Mouse (Mus musculus) midbrain, embryonic 14.5 days (tissue): ENCODE measurements at regions not wholly inside any gene's neighbourhood (a gene's known extent, or its start where the extent isn't known, plus 50 kb on each side); places are given as distances from the start of the nearest gene placed in this dataset.

ENCODE experiments used
- ATAC-seq: fragments of 200-750 bp; cut with Nextera tagmentation; 2 replicates; pipeline ENCODE4 v1.8.0; 2017; ENCODE audit warnings: moderate number of reproducible peaks, moderate library complexity; ENCODE audit not compliant: low FRiP score, low TSS enrichment
- DNase-seq: peaks from one replicate; pipeline ENCODE4 v3.0.0-alpha.2; 2015
- H3K27ac ChIP-seq: fragments of 300-500 bp; sonication (generic); replicated peaks from 2 replicates; pipeline ENCODE4 v1.5.1; 2014; ENCODE audit warnings: mild to moderate bottlenecking, low read depth, low read length, moderate library complexity
- H3K27me3 ChIP-seq: fragments of 300-500 bp; sonication (generic); 2 replicates; pipeline ENCODE4 v1.6.1; 2014; ENCODE audit warnings: low read length, control low read depth, mixed read lengths; ENCODE audit not compliant: control insufficient read depth, insufficient read depth
- H3K36me3 ChIP-seq: fragments of 300-500 bp; sonication (generic); 2 replicates; pipeline ENCODE4 v1.6.1; 2014; ENCODE audit warnings: low read length, control low read depth; ENCODE audit not compliant: control insufficient read depth, insufficient read depth
- H3K4me1 ChIP-seq: fragments of 300-500 bp; sonication (generic); 2 replicates; pipeline ENCODE4 v1.6.1; 2014; ENCODE audit warnings: mild to moderate bottlenecking, antibody characterized with exemption, low read length, control low read depth; ENCODE audit not compliant: control insufficient read depth, insufficient read depth
- H3K4me2 ChIP-seq: fragments of 300-500 bp; sonication (generic); 2 replicates; pipeline ENCODE4 v1.6.1; 2014; ENCODE audit warnings: mild to moderate bottlenecking, low read length, moderate library complexity
- H3K4me3 ChIP-seq: fragments of 300-500 bp; sonication (generic); replicated peaks from 2 replicates; pipeline ENCODE4 v1.5.1; 2014; ENCODE audit warnings: low read depth, low read length
- H3K9ac ChIP-seq: fragments of 300-500 bp; sonication (generic); replicated peaks from 2 replicates; pipeline ENCODE4 v1.6.1; 2014; ENCODE audit warnings: mild to moderate bottlenecking, low read length, moderate library complexity
- H3K9me3 ChIP-seq: fragments of 300-500 bp; sonication (generic); 2 replicates; pipeline ENCODE4 v1.6.1; 2016; ENCODE audit warnings: low read length, control low read depth, mixed read lengths; ENCODE audit not compliant: control insufficient read depth
- WGBS: fragments of 180-500 bp; shearing (Covaris S2); extraction: QIAGEN DNeasy Blood & Tissue Kit; methylation state at CpG from one replicate; pipeline ENCODE4 v1.1.7; 2014; 5-methylcytosine and 5-hydroxymethylcytosine counted together

DNA sequence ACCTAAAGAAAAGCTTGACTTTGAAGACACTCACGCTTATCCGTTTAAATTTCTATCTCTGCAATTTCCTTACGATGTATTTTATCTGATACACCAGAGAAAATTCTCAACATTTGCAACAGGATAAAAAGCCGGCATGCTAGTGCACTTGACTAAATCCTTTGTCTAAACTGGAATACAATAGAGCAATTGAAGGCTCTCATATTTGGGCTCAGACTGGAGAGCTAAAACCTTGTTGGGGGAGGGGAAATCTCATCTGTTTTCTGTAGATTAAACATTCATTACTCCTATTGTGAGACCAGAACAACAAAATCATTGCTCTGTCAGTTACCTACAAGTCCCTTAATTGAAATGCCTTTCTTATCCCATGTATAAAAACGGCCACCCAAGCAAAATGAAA is 70.9 kb upstream of the Cerkl start:
- Histone ChIP-seq H3K4me1 (peaks cover 10% of the 10 kb centered on the region; the same call in 1 of the 2 replicates), H3K36me3 (no peaks in the 10 kb centered on the region), H3K27ac (no peak overlapping the region), H3K27me3 (no peaks in the 10 kb centered on the region), H3K9me3 (no peaks in the 10 kb centered on the region), H3K4me2 (no peak overlapping the region), H3K9ac (no peak overlapping the region), H3K4me3 (no peak overlapping the region)
- 19% methylated on average over 5 of the region's 5 CpGs for WGBS
- DNase-seq, result peak; percentile 36
- ATAC-seq, result no peak

DNA sequence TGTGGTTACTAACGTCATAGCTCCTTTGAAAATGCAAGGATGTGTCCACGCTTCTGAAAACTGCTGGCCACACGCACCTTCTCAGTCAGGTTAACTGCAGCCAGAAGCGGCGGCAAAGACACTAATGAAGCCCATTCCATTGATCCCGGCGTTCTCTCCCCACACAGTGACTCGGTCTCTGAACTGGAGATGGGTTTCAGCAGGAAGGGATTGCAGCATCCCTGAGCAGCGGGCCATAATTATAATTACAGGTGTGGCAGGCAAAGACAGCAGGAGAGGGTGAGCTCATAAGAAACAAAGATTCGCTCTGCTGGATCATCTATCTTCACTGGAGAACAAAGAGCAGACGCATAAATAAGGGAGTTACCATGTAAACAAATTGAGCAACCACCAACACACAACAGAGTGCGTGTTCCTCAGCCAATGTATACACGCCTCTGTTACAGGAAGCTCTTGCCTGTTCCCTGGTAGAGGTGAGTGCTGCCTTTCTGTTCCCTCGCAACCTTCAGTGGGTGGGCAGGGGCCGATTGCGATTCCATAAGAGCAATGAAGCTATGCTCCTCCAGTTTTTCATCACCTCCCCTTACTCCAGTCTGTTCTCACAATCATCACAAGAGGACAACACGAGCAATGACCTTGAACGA is 71.9 kb upstream of the Cerkl start:
- Histone ChIP-seq H3K9ac (peak overlapping the region; percentile 20; the same call in 1 of the 2 replicates), H3K27me3 (no peaks in the 10 kb centered on the region), H3K27ac (peak overlapping the region; percentile 63), H3K4me2 (0 out of 2 replicates have a peak overlapping the region, but pooled peaks have one; percentile 12), H3K4me3 (no peak overlapping the region), H3K4me1 (peaks cover 10% of the 10 kb centered on the region; the same call in 1 of the 2 replicates), H3K36me3 (no peaks in the 10 kb centered on the region), H3K9me3 (no peaks in the 10 kb centered on the region)
- DNase-seq, result peak; percentile 31
- WGBS, result 56% methylated on average over 18 of the region's 18 CpGs
- peak; percentile 41; the same call in 1 of the 2 replicates for ATAC-seq

DNA sequence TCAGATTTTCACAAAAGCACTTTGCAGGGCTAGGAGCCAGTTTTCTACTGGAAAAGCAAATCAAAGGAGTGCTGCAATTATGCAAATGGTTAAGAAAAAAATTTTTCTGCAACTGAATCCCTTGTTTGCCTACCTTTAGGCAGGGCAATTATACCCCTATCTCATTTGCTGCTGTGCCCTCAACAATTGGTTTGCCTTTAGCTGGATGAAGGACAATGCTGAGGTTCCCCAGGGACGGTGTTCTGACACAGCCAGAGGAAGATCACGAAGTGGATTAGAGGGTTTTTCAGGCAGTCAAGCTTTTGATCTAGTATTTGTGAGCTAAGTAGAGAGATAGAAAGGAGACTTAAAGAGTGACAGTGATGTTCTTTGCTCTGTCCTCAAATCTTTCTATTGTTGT is 72.6 kb upstream of the Cerkl start:
- Histone ChIP-seq H3K9me3 (no peaks in the 10 kb centered on the region), H3K27ac (0 out of 2 replicates have a peak overlapping the region, but pooled peaks have one; percentile 63), H3K36me3 (no peaks in the 10 kb centered on the region), H3K9ac (0 out of 2 replicates have a peak overlapping the region, but pooled peaks have one; percentile 9), H3K27me3 (no peaks in the 10 kb centered on the region), H3K4me1 (peaks cover 10% of the 10 kb centered on the region; the same call in 1 of the 2 replicates), H3K4me3 (no peak overlapping the region), H3K4me2 (0 out of 2 replicates have a peak overlapping the region, but pooled peaks have one; percentile 2)
- ATAC-seq (peak; percentile 66), DNase-seq (peak; percentile 78)
- WGBS, result 12% methylated on average over 2 of the region's 2 CpGs

DNA sequence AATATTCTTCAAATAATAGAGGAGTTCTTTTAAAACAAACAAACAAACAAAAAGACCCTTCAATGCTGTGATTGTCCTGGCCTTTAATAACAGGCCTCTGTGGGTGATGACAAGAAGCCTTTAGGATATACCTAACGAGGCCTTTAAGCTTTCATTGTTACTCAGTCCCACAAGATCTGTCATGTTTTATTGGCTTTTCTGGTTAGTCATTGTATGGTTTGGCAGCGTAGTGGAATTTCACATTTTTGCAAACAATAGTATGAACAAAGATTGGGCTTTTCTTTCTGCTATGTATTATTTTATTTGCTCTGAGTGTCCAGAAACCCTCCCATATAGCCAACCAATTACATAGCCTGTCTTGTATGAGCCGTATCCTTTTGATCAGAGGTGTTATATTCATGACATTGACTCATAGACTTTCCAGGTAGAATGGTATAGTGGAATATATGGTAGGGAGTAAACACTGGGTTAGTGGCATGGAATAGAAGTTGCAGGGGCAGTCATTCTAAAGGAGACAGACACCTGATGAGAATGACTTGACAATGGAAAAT is 76.1 kb upstream of the Cerkl start:
- Histone ChIP-seq H3K4me2 (no peak overlapping the region), H3K9ac (no peak overlapping the region), H3K36me3 (no peaks in the 10 kb centered on the region), H3K4me1 (peaks cover 10% of the 10 kb centered on the region; the same call in 1 of the 2 replicates), H3K9me3 (no peaks in the 10 kb centered on the region), H3K27me3 (no peaks in the 10 kb centered on the region), H3K4me3 (no peak overlapping the region), H3K27ac (no peak overlapping the region)
- WGBS, result 74% methylated on average over 3 of the region's 3 CpGs
- DNase-seq (no peak), ATAC-seq (no peak)

DNA sequence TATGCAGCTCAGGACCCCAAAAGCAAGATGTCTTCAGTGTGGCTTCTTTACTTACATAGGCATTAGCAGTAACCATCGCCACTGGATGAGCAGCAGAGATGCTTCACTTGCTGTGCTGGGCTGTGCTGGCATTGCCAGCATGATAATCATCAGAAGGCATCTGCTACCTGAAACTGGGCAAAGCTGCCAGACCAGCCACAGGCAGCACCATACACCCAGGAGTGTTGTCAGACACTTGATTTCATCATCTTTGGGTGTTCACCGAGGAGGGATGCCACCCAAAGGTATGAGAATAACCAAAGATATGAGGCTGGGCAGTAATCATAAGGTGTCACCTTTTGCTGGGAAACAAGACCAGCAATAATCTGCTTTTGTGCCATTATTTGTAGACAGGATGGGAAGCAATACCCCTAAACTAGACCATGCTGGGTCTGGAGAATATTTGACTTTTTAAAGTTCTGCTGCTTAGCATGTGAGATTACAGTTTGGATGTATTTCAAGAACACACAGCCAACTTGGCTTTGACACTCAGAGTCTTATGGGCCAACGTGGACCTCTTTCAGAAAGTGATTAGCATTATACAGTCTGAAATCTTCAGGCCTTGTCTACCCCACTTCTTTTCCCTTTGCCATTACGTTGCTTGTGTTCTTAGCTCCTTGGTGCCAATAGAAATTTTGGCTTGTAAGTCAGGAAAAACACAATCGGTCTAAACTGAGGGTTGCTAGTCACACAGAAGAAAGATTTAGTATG is 80.7 kb upstream of the Cerkl start:
- Histone ChIP-seq H3K4me2 (no peak overlapping the region), H3K9ac (no peak overlapping the region), H3K4me3 (no peak overlapping the region), H3K27ac (no peak overlapping the region), H3K27me3 (no peaks in the 10 kb centered on the region), H3K36me3 (no peaks in the 10 kb centered on the region), H3K4me1 (no peaks in the 10 kb centered on the region), H3K9me3 (no peaks in the 10 kb centered on the region)
- DNase-seq (no peak), ATAC-seq (no peak)
- WGBS, result 92% methylated on average over 5 of the region's 5 CpGs

DNA sequence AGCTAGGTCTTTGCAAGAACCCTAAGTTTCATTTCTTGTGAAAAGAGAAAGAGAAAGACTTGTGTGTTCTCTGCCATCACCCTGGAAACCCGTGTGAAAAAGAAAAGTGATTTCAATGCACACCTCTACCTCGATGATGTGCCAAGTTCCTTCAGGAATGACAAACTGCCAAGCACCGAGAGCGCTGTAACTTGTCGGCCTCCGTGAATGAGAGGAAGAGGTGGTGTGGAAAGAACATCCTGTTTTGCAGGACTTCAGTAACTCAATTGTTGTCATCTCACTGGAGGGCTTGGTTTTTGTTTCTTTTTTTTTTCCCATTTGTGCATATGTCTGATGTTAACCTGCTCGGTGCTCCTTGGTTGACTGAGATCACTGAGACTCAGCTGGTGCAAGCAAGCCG is 83.8 kb upstream of the Cerkl start:
- Histone ChIP-seq H3K9ac (no peak overlapping the region), H3K9me3 (no peaks in the 10 kb centered on the region), H3K36me3 (no peaks in the 10 kb centered on the region), H3K27ac (no peak overlapping the region), H3K4me3 (no peak overlapping the region), H3K4me1 (no peaks in the 10 kb centered on the region), H3K4me2 (no peak overlapping the region), H3K27me3 (no peaks in the 10 kb centered on the region)
- ATAC-seq, result no peak
- WGBS, result 91% methylated on average over 8 of the region's 8 CpGs
- DNase-seq, result no peak

DNA sequence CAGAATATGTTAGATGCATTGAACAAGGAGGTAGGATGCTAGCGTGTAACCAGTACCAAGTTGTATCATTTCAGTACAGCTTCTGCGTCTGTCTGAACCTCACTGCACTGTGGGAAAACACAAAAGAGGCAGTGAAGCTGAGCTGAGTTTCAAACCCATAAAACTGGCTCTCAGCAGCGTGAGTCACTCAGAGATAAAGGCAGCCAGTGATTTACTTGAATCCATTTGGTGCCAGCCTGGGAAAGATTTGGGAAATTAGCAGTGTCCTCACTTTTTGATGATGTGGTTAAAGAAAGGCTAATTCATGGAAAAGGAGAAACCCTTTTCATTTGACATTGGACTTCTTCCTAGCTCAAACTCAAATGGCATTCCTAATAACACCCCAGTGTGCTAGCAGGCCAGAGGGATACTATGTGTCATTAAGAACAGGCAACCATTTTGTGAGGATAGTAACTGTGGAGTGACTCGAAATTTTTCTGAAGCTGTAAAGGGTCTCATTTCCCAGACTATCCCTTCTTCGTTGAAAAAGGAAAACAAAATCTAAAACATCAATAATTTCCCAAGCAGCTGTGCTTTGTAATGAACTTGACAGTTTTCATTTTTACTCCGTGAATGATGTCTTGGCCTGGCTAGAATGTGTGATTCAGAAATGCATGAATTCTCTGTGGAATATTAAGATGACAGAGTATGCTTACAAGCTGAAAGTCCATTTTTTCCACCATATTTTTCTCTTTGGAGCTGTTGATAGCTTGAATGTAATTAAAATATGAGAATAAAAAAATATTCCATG is 85.8 kb upstream of the Cerkl start:
- no peaks in the 10 kb centered on the region for H3K36me3 ChIP-seq
- no peak overlapping the region for H3K4me2 ChIP-seq
- ATAC-seq (no peak), DNase-seq (no peak)
- H3K4me1 ChIP-seq, result no peaks in the 10 kb centered on the region
- no peak overlapping the region for H3K9ac ChIP-seq
- no peak overlapping the region for H3K27ac ChIP-seq
- no peaks in the 10 kb centered on the region for H3K27me3 ChIP-seq
- 70% methylated on average over 6 of the region's 6 CpGs for WGBS
- no peak overlapping the region for H3K4me3 ChIP-seq
- H3K9me3 ChIP-seq, result no peaks in the 10 kb centered on the region

DNA sequence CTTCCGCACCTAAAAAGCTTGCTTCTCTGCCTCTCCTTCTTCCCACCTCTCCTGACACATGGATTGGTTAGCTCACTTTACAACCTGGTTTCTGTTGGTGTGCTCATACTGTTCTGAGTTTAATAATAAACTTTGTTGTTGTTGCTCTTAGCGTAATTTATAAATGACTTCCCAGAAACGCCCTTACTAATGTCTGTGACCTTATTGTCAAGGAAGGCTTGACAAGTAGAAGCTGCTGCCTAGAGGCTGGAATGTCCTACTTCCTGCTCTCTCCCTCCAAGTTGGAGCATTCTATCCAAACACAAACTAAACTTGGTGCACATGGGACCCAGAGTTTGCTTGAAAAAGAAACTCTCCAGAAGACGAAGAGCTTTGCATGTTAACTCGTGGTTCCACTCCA is 86.9 kb upstream of the Cerkl start:
- Histone ChIP-seq H3K27ac (no peak overlapping the region), H3K27me3 (no peaks in the 10 kb centered on the region), H3K9me3 (no peaks in the 10 kb centered on the region), H3K4me2 (no peak overlapping the region), H3K9ac (no peak overlapping the region), H3K36me3 (no peaks in the 10 kb centered on the region), H3K4me3 (no peak overlapping the region), H3K4me1 (no peaks in the 10 kb centered on the region)
- WGBS, result 91% methylated on average over 5 of the region's 5 CpGs
- DNase-seq (no peak), ATAC-seq (no peak)
